Mouse (Mus musculus) embryo, embryonic 10.5 days (tissue): ENCODE results near the gene Mical2.

Experiments
- DNase-seq: peaks from one replicate; pipeline ENCODE4 v3.0.0-alpha.2; 2015; ENCODE audit warnings: low spot score

Gene Mical2

GRCm38 (mm10) chr7:112241211-112241944 lies 15.7 kb downstream of the Mical2 start:
- DNase-seq: no peak

- no peak for DNase-seq
Observed at GRCm38 (mm10) chr7:112241945-112242329, 16.3 kb downstream of the Mical2 start.

GRCm38 (mm10) chr7:112242587-112242986 lies 16.9 kb downstream of the Mical2 start:
- no peak for DNase-seq

- DNase-seq: no peak
Observed at GRCm38 (mm10) chr7:112244071-112244470, 18.4 kb downstream of the Mical2 start.

- no peak for DNase-seq
Observed at GRCm38 (mm10) chr7:112244683-112245082, 19.0 kb downstream of the Mical2 start.

- DNase-seq: no peak
Observed at GRCm38 (mm10) chr7:112245839-112246438, 20.3 kb downstream of the Mical2 start.

GRCm38 (mm10) chr7:112246442-112246841 lies 20.8 kb downstream of the Mical2 start:
- no peak for DNase-seq

- DNase-seq: no peak
Observed at GRCm38 (mm10) chr7:112247890-112248289, 22.2 kb downstream of the Mical2 start.

GRCm38 (mm10) chr7:112249476-112249875 lies 23.8 kb downstream of the Mical2 start:
- DNase-seq: no peak

- DNase-seq: no peak
Observed at GRCm38 (mm10) chr7:112252065-112252464, 26.4 kb downstream of the Mical2 start.

- DNase-seq: no peak
Observed at GRCm38 (mm10) chr7:112254233-112254632, 28.6 kb downstream of the Mical2 start.

- no peak for DNase-seq
Observed at GRCm38 (mm10) chr7:112255248-112255866, 29.7 kb downstream of the Mical2 start.

- no peak for DNase-seq
Observed at GRCm38 (mm10) chr7:112258338-112258903, 32.8 kb downstream of the Mical2 start.

- DNase-seq: no peak
Observed at GRCm38 (mm10) chr7:112259286-112259685, 33.6 kb downstream of the Mical2 start.

GRCm38 (mm10) chr7:112261121-112261520 lies 35.5 kb downstream of the Mical2 start:
- no peak for DNase-seq

- no peak for DNase-seq
Observed at GRCm38 (mm10) chr7:112267266-112267665, 41.6 kb downstream of the Mical2 start.

GRCm38 (mm10) chr7:112268761-112269425 lies 43.2 kb downstream of the Mical2 start:
- no peak for DNase-seq

- DNase-seq: no peak
Observed at GRCm38 (mm10) chr7:112270870-112271269, 45.2 kb downstream of the Mical2 start.

GRCm38 (mm10) chr7:112271627-112272026 lies 46.0 kb downstream of the Mical2 start:
- no peak for DNase-seq

- DNase-seq: no peak
Observed at GRCm38 (mm10) chr7:112272692-112273091, 47.0 kb downstream of the Mical2 start.

- DNase-seq: no peak
Observed at GRCm38 (mm10) chr7:112273451-112273850, 47.8 kb downstream of the Mical2 start.

- DNase-seq: no peak
Observed at GRCm38 (mm10) chr7:112274611-112275010, 49.0 kb downstream of the Mical2 start.
